Mouse (Mus musculus) monocyte, adult 5-6 weeks (primary cell): ENCODE data around the gene Cln3. TPM values are rescaled to one million over a fixed set of nuclear protein-coding genes. Genes with fewer than 3 reads are reported as not detected.

Experiments
- ATAC-seq: fragments of 153-309, 156-312 bp; replicated peaks from 2 replicates; pipeline ENCODE4 v1.8.0; 2017; ENCODE audit warnings: mild to moderate bottlenecking; ENCODE audit not compliant: low TSS enrichment, insufficient number of reproducible peaks, severe bottlenecking, poor library complexity, low FRiP score
- total RNA-seq: library from RNA; stranded (forward); fragments of 200-1000, 200-491, 200-594 nt; gene quantifications from 3 replicates; pipeline ENCODE4 v1.2.3, GENCODE M21; 2017

Gene Cln3
- 74.9 to 128 TPM (median 92.8 TPM) in 3 replicates for total RNA-seq

GRCm38 (mm10) chr7:126585717-126586116, at the start of gene Cln3:
Gene Cln3, minus strand, starts transcription at chr7:126585817.
- ATAC-seq, result peak; percentile 3; the same call in 1 of the 2 replicates

DNA sequence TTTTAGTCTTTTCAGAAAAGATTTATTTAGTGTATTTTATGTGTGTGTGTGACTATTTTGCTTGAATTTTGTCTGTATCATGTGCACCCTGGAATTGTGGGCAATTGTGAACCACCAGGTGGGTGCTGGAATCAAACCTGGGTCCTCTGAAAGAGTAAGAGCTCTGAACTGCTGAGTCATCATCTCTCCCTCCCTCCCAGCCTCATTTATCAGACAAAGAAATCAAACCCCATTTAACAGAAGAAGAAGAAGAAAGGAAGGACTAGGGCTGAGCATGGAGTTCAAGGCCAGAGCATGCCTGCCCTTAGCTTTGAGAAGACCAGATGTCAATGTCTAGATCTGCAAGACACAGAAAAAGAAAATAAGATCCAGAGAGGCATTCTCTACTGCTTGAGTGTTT, 49.8 kb upstream of the Cln3 start:
- ATAC-seq, result no peak

GRCm38 (mm10) chr7:126632478-126632877, 46.9 kb upstream of the Cln3 start:
- ATAC-seq, result no peak

DNA sequence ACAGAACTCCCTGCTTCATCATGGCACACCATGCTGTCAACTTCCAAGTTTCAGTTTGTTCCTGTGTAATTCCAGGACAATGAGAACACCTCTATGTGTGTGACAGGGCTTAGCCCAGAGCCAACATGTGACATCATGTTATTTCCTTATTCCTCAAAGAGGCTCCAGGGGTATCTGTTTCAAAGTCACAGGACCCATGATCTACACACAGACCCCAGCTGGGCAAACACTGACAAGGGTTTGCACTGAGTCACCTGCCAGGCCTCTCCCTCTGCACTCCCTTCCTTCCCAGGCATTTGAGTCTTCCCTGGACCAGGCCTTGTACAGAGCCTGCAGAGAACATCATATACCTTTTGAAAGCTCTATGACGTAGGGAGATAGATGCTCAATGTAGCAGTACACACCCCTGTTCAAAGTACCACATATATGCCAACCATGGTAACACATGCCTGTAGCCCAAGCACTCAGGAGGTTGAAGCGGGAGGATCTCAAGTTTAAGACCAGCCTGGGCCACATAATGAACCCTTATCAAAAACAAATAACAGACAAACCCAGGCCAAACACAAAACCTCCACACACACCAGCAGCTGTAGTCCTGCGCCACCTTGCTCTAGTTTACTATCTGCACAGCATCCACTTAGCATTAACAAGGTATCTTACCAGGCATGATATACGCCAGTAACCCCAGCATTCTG, 45.4 kb upstream of the Cln3 start, which contains the start of gene Nupr1:
Gene Nupr1, minus strand, starts transcription at position 38 of the 695 bp plus-strand sequence.
- no peak for ATAC-seq

- ATAC-seq, result peak; percentile 55; the same call in 1 of the 2 replicates
Measured at GRCm38 (mm10) chr7:126629915-126630314, 44.3 kb upstream of the Cln3 start.

DNA sequence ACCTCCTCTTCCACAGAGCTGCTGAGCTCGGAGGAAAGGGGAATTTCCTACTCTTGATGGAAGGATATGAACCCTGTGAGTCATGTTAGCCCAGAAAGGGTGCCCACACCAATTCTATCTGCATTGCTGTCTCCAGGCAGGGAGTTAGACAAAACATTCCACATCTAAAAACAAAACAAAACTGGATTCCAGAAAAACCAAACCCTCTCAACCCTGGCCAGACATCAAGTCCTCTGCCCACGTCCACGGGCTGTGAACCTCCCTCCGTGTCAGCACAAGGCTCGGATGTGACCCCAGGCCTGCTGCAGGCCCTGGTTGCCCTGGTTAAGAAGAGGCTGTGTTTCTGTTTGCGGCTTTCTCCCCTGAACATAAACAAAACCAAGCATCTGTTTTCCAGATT, 42.5 kb upstream of the Cln3 start:
- ATAC-seq, result no peak

DNA sequence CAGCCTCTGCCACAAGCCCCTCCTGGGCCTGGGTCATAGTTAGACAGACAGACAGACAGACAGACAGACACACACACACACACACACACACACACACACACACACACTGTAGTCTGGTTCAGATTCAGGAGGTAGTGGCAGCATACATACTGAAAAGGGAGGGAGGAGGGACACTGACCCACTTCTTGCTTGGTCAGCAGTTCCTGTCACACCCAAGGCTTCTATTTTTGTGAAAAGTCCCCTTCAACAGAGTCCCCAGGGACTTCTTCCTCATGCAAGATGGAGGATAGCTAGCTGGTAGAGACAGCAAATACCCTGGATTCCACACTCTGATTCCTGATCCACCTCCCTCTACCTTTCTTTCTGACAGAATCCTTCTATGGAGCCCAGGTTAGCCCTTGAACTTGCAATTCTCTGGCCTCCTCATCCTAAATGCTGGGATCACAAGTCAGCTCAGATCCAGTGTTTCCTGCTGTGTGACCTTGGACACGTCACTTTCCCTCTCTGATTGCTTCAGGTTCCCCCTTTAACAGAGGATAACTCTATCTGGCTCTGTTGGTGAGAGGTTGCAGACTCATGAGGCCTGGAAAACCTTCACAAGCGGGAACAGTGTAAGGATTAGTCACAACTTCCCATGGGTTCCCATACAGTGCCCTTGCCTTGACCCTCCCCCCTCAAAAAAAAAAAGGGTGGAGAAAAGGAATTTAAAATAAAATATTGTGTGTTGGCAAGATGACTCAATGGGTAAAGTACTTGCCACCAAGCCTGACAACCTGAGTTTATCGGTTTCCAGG, 40.4 kb upstream of the Cln3 start:
- ATAC-seq, result peak; percentile 54; the same call in 1 of the 2 replicates

- peak; percentile 77 for ATAC-seq
Measured at GRCm38 (mm10) chr7:126625369-126625768, 39.8 kb upstream of the Cln3 start.

DNA sequence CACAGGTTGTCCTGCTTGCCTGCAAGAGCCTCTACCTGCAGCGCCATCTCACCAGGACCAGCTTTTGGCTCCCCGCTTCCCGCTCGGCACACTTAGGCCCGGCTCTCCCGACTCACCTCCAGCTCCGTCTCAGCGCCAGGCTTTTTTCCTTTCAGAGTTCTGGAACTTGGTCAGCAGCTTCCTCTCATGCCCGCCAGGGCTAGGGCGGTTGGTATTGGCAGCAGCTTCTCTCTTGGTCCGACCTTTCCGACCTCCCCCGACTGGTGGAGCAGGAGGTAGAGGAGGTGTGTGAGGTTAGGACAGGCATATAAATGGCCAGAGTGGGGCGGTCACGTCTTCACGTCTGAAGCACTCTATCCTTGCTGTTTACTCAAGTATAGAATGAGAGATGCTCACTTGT, 39.2 kb upstream of the Cln3 start:
- ATAC-seq, result no peak

GRCm38 (mm10) chr7:126623381-126623780, 37.8 kb upstream of the Cln3 start:
- ATAC-seq, result no peak

- no peak for ATAC-seq
Measured at GRCm38 (mm10) chr7:126621452-126622359, 36.1 kb upstream of the Cln3 start.

DNA sequence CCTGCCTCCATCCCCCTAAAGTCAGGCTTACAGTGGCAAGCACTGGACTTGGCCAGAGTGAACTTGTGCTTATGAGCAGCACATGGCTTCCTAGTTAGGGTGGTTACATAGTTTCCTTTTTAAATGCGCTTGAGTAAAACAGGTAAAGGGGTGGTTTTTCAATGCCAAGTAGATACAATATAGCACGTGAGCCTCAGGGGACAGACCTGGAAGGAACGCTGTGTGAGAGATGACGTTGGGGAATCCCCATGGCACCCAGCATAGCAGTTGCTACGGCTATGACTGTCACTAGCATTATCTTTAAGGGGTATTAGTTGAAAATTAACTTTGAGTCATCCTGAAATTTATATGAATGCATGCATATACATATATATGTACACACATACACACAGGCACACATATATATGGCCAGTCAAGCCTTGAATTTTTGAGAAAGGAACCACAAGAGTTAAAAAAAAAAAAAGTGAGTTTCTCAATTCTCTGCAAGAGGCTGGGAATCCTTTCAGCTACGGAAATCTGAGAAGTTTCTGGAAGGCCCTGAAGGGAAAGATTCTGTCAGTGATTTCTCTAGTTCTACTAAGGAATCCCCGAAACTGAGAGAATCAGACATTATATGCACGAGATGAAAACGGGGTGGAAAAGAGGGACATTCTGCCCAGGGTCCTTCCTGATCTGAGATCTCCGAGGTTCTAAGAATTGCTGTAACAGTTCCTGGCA, 34.1 kb upstream of the Cln3 start:
- no peak for ATAC-seq

- no peak for ATAC-seq
Measured at GRCm38 (mm10) chr7:126616707-126617106, 31.1 kb upstream of the Cln3 start.

- ATAC-seq, result no peak
Measured at GRCm38 (mm10) chr7:126612736-126613135, 27.1 kb upstream of the Cln3 start.

DNA sequence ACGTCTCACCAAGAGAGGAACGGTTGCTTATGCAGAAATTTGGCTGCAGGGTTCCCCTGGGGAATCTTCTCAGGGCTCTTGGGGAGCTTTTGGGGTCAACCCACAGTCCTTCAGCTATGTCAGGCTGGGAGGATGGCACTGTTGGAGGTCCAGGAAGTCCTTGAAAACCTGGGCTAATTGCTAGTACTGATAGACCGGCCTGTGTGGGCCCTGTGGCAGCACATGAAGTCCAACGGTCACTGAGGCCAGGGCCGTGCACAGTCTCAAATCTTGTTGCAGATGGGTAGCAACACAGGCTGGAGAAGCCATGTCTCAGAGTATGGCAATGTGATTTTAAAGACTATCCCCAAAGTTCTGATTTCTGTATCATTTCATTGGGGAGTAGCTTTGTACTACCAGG, 22.2 kb upstream of the Cln3 start:
- ATAC-seq, result no peak

- no peak for ATAC-seq
Measured at GRCm38 (mm10) chr7:126607064-126607463, 21.4 kb upstream of the Cln3 start.

GRCm38 (mm10) chr7:126606611-126607010, 21.0 kb upstream of the Cln3 start:
- no peak for ATAC-seq

GRCm38 (mm10) chr7:126602650-126603049, 17.0 kb upstream of the Cln3 start:
- ATAC-seq, result no peak
